Mouse (Mus musculus): ENCODE measurements at regions not wholly inside any gene's neighbourhood (a gene's known extent, or its start where the extent isn't known, plus 50 kb on each side); places are given as distances from the start of the nearest gene placed in this dataset.

GRCm38 (mm10) chr9:93509646-93510045 is 967.6 kb downstream of the Plod2 start:
- no peaks in the 10 kb centered on the region for H3K36me3 ChIP-seq (ENCODE audit: control insufficient read depth, insufficient read depth, low read length)
- ATAC-seq (replicated peaks; ENCODE audit: insufficient number of reproducible peaks, low FRiP score, low TSS enrichment) = no peak
- no peak overlapping the region for H3K27ac ChIP-seq (ENCODE audit: low read depth, low read length)
- no peak overlapping the region for H3K9ac ChIP-seq (ENCODE audit: low read depth, low read length)
- H3K27me3 ChIP-seq (ENCODE audit: control insufficient read depth, insufficient read depth, low read length) = no peaks in the 10 kb centered on the region
- no peak overlapping the region for H3K4me3 ChIP-seq (ENCODE audit: low read depth, low read length)
- no peaks in the 10 kb centered on the region for H3K9me3 ChIP-seq (replicated peaks; ENCODE audit: control insufficient read depth, low read length)
- H3K4me1 ChIP-seq (ENCODE audit: control insufficient read depth, insufficient read depth, low read length) = no peaks in the 10 kb centered on the region
- no peak overlapping the region for H3K4me2 ChIP-seq
- WGBS (ENCODE audit: insufficient replicate concordance) = 61% methylated on average over 2 of the region's 2 CpGs

GRCm38 (mm10) chr9:93524055-93524454 is 982.0 kb downstream of the Plod2 start:
- WGBS (ENCODE audit: insufficient replicate concordance) = 79% methylated on average over 6 of the region's 6 CpGs
- no peak overlapping the region for H3K27ac ChIP-seq (ENCODE audit: low read depth, low read length)
- H3K9ac ChIP-seq (ENCODE audit: low read depth, low read length) = no peak overlapping the region
- H3K9me3 ChIP-seq (replicated peaks; ENCODE audit: control insufficient read depth, low read length) = no peaks in the 10 kb centered on the region
- H3K4me3 ChIP-seq (ENCODE audit: low read depth, low read length) = no peak overlapping the region
- no peak for ATAC-seq (replicated peaks; ENCODE audit: insufficient number of reproducible peaks, low FRiP score, low TSS enrichment)
- no peak overlapping the region for H3K4me2 ChIP-seq
- no peaks in the 10 kb centered on the region for H3K36me3 ChIP-seq (ENCODE audit: control insufficient read depth, insufficient read depth, low read length)
- no peaks in the 10 kb centered on the region for H3K4me1 ChIP-seq (ENCODE audit: control insufficient read depth, insufficient read depth, low read length)
- no peaks in the 10 kb centered on the region for H3K27me3 ChIP-seq (ENCODE audit: control insufficient read depth, insufficient read depth, low read length)

GRCm38 (mm10) chr9:93525132-93525531 is 983.1 kb downstream of the Plod2 start:
- Histone ChIP-seq H3K9ac (ENCODE audit: low read depth, low read length) (no peak overlapping the region), H3K36me3 (ENCODE audit: control insufficient read depth, insufficient read depth, low read length) (no peaks in the 10 kb centered on the region), H3K27ac (ENCODE audit: low read depth, low read length) (no peak overlapping the region), H3K4me3 (ENCODE audit: low read depth, low read length) (no peak overlapping the region), H3K27me3 (ENCODE audit: control insufficient read depth, insufficient read depth, low read length) (no peaks in the 10 kb centered on the region), H3K4me2 (no peak overlapping the region), H3K4me1 (ENCODE audit: control insufficient read depth, insufficient read depth, low read length) (no peaks in the 10 kb centered on the region), H3K9me3 (replicated peaks; ENCODE audit: control insufficient read depth, low read length) (no peaks in the 10 kb centered on the region)
- peak; percentile 81 for ATAC-seq (replicated peaks; ENCODE audit: insufficient number of reproducible peaks, low FRiP score, low TSS enrichment)

- Histone ChIP-seq H3K9ac (ENCODE audit: low read depth, low read length) (no peak overlapping the region), H3K36me3 (ENCODE audit: control insufficient read depth, insufficient read depth, low read length) (no peaks in the 10 kb centered on the region), H3K4me2 (no peak overlapping the region), H3K27ac (ENCODE audit: low read depth, low read length) (no peak overlapping the region), H3K9me3 (replicated peaks; ENCODE audit: control insufficient read depth, low read length) (no peaks in the 10 kb centered on the region), H3K4me3 (ENCODE audit: low read depth, low read length) (no peak overlapping the region), H3K4me1 (ENCODE audit: control insufficient read depth, insufficient read depth, low read length) (no peaks in the 10 kb centered on the region), H3K27me3 (ENCODE audit: control insufficient read depth, insufficient read depth, low read length) (no peaks in the 10 kb centered on the region)
- 62% methylated on average over 2 of the region's 2 CpGs for WGBS (ENCODE audit: insufficient replicate concordance)
- no peak for ATAC-seq (replicated peaks; ENCODE audit: insufficient number of reproducible peaks, low FRiP score, low TSS enrichment)
These were observed 988.8 kb downstream of the Plod2 start for GRCm38 (mm10) chr9:93530646-93531320.

Measured in heart, embryonic 11.5 days (tissue).